Mouse (Mus musculus): Measurements from ENCODE around the gene P2rx5. TPM values are rescaled to one million over a fixed set of nuclear protein-coding genes. Genes with fewer than 3 reads are reported as not detected.

Gene P2rx5
- polyA plus RNA-seq, 1 experiment from 2014 or later = 0.65 TPM

DNA sequence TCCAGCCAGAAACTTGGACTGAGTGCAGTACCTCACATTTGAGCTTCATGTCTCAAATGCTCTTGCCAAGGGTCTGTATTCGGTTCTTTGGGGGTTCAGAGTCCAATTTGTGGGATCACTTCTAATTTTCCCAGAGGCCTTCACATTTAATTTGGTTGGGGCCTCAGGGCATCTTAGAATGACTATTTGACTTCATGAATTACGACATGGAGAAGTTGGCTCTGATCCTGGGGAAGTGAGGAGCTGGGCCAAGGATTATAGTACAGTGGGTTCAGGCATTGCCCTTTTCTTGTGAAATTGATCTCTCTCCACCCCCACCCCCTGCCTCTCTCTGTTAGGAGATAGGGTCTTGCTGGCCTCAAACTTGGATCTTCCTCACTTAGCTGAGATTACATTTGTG lies 40.8 kb downstream of the P2rx5 start:
- H3K9me3 ChIP-seq (replicated peaks; ENCODE audit: control insufficient read depth, low read length) = no peaks in the 10 kb centered on the region
- H3K4me2 ChIP-seq (ENCODE audit: low read depth, low read length) = no peak overlapping the region
- no peak overlapping the region for H3K4me3 ChIP-seq (replicated peaks; ENCODE audit: low read length)
- H3K36me3 ChIP-seq (ENCODE audit: control insufficient read depth, insufficient read depth, low read length) = no peaks in the 10 kb centered on the region
- no peak overlapping the region for H3K9ac ChIP-seq (ENCODE audit: low read length)
- H3K4me1 ChIP-seq (ENCODE audit: control insufficient read depth, insufficient read depth, low read length) = 0 out of 2 replicates have a peak, but pooled peaks cover 3% of the 10 kb centered on the region
- 69% methylated on average over 2 of the region's 2 CpGs for whole genome bisulfite sequencing
- no peak overlapping the region for H3K27ac ChIP-seq (ENCODE audit: low read length)
- no peaks in the 10 kb centered on the region for H3K27me3 ChIP-seq (ENCODE audit: control insufficient read depth, insufficient read depth, low read length)
- no peak for ATAC-seq (ENCODE audit: insufficient read depth, low FRiP score)

DNA sequence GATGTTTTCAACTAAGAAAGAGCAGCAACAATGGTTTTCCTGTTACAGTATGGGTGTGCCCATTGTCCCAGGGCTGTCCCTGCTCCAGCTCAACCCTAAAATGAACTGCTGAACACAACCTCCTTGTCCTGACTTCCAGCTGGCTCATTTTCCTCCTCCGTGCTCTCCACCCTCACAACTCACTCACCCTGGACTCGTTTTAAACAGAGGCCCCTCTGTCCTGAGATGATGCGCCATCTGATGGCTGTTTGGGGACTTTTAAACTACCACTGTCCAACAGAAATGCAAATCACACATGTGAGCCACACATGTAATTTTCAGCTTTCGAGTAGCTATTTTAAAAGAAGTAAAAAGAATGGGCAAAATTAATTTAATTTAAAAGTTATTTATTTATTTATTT lies 41.4 kb downstream of the P2rx5 start:
- no peak overlapping the region for H3K27ac ChIP-seq (ENCODE audit: low read length)

DNA sequence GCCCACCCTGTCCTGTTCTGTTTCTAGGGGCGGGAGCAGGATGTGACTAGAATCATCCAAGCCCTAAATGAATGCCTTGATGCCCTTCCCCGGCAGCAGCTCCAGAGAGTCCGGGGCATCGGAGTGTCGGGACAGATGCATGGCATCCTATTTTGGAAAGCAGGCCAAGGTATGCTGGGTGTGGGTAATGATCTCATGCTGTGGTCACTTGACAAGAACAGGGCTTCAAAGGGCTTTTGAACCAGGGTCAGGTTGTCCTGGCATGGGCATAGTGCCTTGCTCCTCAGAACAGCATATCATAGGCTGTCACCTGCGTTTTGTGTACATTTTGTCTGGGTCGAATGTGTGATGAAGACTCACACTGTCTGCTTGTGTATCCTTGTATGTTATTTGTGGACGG lies 43.7 kb downstream of the P2rx5 start:
- Histone ChIP-seq H3K27ac (ENCODE audit: low read length) (no peak overlapping the region), H3K4me1 (ENCODE audit: control insufficient read depth, insufficient read depth, low read length) (0 out of 2 replicates have a peak, but pooled peaks cover 3% of the 10 kb centered on the region), H3K4me2 (ENCODE audit: low read depth, low read length) (no peak overlapping the region), H3K9me3 (replicated peaks; ENCODE audit: control insufficient read depth, low read length) (no peaks in the 10 kb centered on the region), H3K4me3 (replicated peaks; ENCODE audit: low read length) (no peak overlapping the region), H3K9ac (ENCODE audit: low read length) (no peak overlapping the region), H3K27me3 (ENCODE audit: control insufficient read depth, insufficient read depth, low read length) (no peaks in the 10 kb centered on the region), H3K36me3 (ENCODE audit: control insufficient read depth, insufficient read depth, low read length) (no peaks in the 10 kb centered on the region)
- WGBS = 88% methylated on average over 8 of the region's 8 CpGs
- ATAC-seq (ENCODE audit: insufficient read depth, low FRiP score) = no peak

More for the DNA sequence above, 41.4 kb downstream of the P2rx5 start:
- Histone ChIP-seq H3K9me3 (replicated peaks; ENCODE audit: control insufficient read depth, low read length) (no peaks in the 10 kb centered on the region), H3K4me1 (ENCODE audit: control insufficient read depth, insufficient read depth, low read length) (0 out of 2 replicates have a peak, but pooled peaks cover 3% of the 10 kb centered on the region), H3K9ac (ENCODE audit: low read length) (no peak overlapping the region), H3K4me3 (replicated peaks; ENCODE audit: low read length) (no peak overlapping the region), H3K36me3 (ENCODE audit: control insufficient read depth, insufficient read depth, low read length) (no peaks in the 10 kb centered on the region), H3K27me3 (ENCODE audit: control insufficient read depth, insufficient read depth, low read length) (no peaks in the 10 kb centered on the region), H3K4me2 (ENCODE audit: low read depth, low read length) (no peak overlapping the region)
- 33% methylated on average over 4 of the region's 4 CpGs for WGBS
- ATAC-seq (ENCODE audit: insufficient read depth, low FRiP score) = no peak

DNA sequence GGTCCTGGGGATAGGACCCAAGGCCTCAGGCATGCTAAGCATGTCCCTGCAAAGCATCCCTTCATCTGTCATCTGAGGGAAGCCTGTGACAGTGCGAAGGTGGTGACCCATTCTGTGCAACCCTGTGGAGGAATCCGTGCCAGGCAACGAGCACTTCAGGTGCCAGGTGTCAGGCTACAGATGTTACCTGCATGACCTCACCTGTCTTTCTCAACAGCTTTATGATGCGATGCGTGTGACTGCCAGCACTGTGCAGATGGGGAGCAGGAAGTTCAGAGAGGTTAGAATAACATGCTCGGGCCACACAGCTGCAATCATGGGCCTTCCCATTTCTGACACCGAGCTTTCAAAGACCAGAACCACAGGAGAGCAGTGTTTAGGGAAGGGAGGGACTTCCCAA lies 45.0 kb downstream of the P2rx5 start:
- H3K4me1 ChIP-seq (ENCODE audit: control insufficient read depth, insufficient read depth, low read length) = no peaks in the 10 kb centered on the region
- no peaks in the 10 kb centered on the region for H3K36me3 ChIP-seq (ENCODE audit: control insufficient read depth, insufficient read depth, low read length)
- no peaks in the 10 kb centered on the region for H3K9me3 ChIP-seq (replicated peaks; ENCODE audit: control insufficient read depth, low read length)
- no peak overlapping the region for H3K4me3 ChIP-seq (replicated peaks; ENCODE audit: low read length)
- no peak for ATAC-seq (ENCODE audit: insufficient read depth, low FRiP score)
- H3K27me3 ChIP-seq (ENCODE audit: control insufficient read depth, insufficient read depth, low read length) = no peaks in the 10 kb centered on the region
- no peak overlapping the region for H3K4me2 ChIP-seq (ENCODE audit: low read depth, low read length)
- no peak overlapping the region for H3K27ac ChIP-seq (ENCODE audit: low read length)
- H3K9ac ChIP-seq (ENCODE audit: low read length) = no peak overlapping the region
- 69% methylated on average over 7 of the region's 7 CpGs for WGBS

DNA sequence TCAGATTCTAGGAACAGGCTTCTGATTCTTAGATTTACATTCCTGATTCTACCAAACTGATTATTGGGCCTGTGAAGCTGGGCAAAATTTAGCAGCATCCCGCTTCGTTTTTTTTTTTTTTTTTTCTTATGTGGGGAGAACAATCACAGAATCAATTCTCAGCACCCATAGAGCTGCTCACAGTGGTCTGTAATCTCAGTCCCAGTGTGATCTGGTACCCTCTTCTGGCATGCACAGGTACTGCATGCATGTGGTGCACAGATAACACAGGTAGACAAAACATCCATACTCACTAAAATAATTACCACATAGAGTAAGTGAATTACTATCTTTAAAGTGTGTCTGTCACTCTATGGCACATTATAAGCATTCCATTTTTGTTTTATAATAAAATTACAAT lies 47.4 kb downstream of the P2rx5 start:
- Histone ChIP-seq H3K27me3 (ENCODE audit: control insufficient read depth, insufficient read depth, low read length) (no peaks in the 10 kb centered on the region), H3K4me2 (ENCODE audit: low read depth, low read length) (no peak overlapping the region), H3K4me1 (ENCODE audit: control insufficient read depth, insufficient read depth, low read length) (no peaks in the 10 kb centered on the region), H3K27ac (ENCODE audit: low read length) (no peak overlapping the region), H3K9ac (ENCODE audit: low read length) (no peak overlapping the region), H3K9me3 (replicated peaks; ENCODE audit: control insufficient read depth, low read length) (no peaks in the 10 kb centered on the region), H3K4me3 (replicated peaks; ENCODE audit: low read length) (no peak overlapping the region), H3K36me3 (ENCODE audit: control insufficient read depth, insufficient read depth, low read length) (no peaks in the 10 kb centered on the region)
- 77% methylated on average over 2 of the region's 2 CpGs for WGBS
- no peak for ATAC-seq (ENCODE audit: insufficient read depth, low FRiP score)

DNA sequence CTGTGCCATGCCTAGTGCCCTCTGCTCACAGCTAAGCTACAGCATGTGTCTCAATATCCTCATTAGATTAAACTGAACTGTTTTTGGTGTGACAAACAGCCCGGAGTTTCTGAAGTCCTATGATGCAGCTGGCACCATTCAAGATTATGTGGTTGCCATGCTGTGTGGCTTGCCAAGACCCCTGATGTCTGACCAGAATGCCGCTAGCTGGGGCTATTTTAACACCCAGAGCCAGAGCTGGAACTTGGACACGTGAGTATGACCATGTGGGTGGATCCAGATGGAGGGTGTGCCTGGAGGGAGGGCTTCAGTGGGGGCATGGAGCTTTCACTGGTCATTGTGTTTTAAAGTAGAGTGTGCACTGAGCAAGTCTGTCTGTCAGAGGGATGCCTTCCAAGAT lies 53.7 kb downstream of the P2rx5 start:
- H3K27ac ChIP-seq (ENCODE audit: low read length) = no peak overlapping the region
- H3K9me3 ChIP-seq (replicated peaks; ENCODE audit: control insufficient read depth, low read length) = no peaks in the 10 kb centered on the region
- no peak for ATAC-seq (ENCODE audit: insufficient read depth, low FRiP score)
- no peaks in the 10 kb centered on the region for H3K4me1 ChIP-seq (ENCODE audit: control insufficient read depth, insufficient read depth, low read length)
- H3K36me3 ChIP-seq (ENCODE audit: control insufficient read depth, insufficient read depth, low read length) = no peaks in the 10 kb centered on the region
- H3K4me3 ChIP-seq (replicated peaks; ENCODE audit: low read length) = no peak overlapping the region
- H3K27me3 ChIP-seq (ENCODE audit: control insufficient read depth, insufficient read depth, low read length) = no peaks in the 10 kb centered on the region
- no peak overlapping the region for H3K4me2 ChIP-seq (ENCODE audit: low read depth, low read length)
- H3K9ac ChIP-seq (ENCODE audit: low read length) = no peak overlapping the region
- WGBS = 67% methylated on average over 3 of the region's 3 CpGs

DNA sequence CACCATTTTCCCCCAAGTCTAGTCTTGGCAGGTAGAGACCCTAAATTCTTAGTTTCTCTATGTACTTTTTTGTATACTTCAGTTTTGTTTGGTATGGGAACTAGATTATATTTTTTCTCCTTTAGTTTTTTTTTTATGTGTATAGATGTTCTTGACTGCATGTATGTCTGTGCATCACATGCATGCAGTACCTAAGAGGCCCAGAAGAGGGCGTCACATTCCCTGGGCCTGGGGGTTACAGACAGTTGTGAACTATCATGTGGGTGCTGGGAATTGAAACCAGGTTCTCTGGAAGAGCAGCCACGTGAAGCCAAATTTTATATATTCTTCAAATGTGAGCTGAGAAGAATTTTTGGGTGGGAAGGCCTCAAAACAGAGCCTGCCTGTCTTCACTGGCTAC lies 59.5 kb downstream of the P2rx5 start:
- no peak overlapping the region for H3K9ac ChIP-seq (ENCODE audit: low read length)
- no peaks in the 10 kb centered on the region for H3K36me3 ChIP-seq (ENCODE audit: control insufficient read depth, insufficient read depth, low read length)
- H3K9me3 ChIP-seq (replicated peaks; ENCODE audit: control insufficient read depth, low read length) = no peaks in the 10 kb centered on the region
- no peak overlapping the region for H3K4me2 ChIP-seq (ENCODE audit: low read depth, low read length)
- H3K4me3 ChIP-seq (replicated peaks; ENCODE audit: low read length) = no peak overlapping the region
- no peaks in the 10 kb centered on the region for H3K27me3 ChIP-seq (ENCODE audit: control insufficient read depth, insufficient read depth, low read length)
- no peak overlapping the region for H3K27ac ChIP-seq (ENCODE audit: low read length)
- no peak for ATAC-seq (ENCODE audit: insufficient read depth, low FRiP score)
- H3K4me1 ChIP-seq (ENCODE audit: control insufficient read depth, insufficient read depth, low read length) = no peaks in the 10 kb centered on the region
- 57% methylated on average over 2 of the region's 2 CpGs for WGBS

DNA sequence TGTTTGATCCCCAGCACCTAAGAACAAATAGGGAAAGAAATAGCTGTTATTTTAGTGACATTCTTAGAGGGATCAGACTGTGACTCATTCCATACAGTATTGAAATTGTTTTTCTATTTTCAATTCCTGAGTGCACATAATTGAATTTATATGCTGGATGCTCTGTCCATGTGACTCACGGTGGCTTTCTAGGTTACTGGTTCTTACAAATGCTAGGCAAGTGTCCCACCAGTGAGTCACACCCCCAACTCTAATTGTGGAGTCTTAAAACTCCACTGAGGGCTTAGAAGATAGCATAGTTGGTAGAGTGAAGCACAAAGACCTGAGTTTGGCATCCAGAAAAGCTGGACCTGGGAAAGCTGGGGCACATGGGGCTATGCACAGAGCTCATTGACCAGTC lies 60.4 kb downstream of the P2rx5 start:
- H3K4me3 ChIP-seq (replicated peaks; ENCODE audit: low read length) = no peak overlapping the region
- ATAC-seq (ENCODE audit: insufficient read depth, low FRiP score) = no peak
- H3K9ac ChIP-seq (ENCODE audit: low read length) = no peak overlapping the region
- no peaks in the 10 kb centered on the region for H3K4me1 ChIP-seq (ENCODE audit: control insufficient read depth, insufficient read depth, low read length)
- WGBS = 90% methylated on average over 1 of the region's 1 CpGs
- no peaks in the 10 kb centered on the region for H3K9me3 ChIP-seq (replicated peaks; ENCODE audit: control insufficient read depth, low read length)
- no peak overlapping the region for H3K4me2 ChIP-seq (ENCODE audit: low read depth, low read length)
- no peak overlapping the region for H3K27ac ChIP-seq (ENCODE audit: low read length)
- no peaks in the 10 kb centered on the region for H3K27me3 ChIP-seq (ENCODE audit: control insufficient read depth, insufficient read depth, low read length)
- H3K36me3 ChIP-seq (ENCODE audit: control insufficient read depth, insufficient read depth, low read length) = no peaks in the 10 kb centered on the region

Measured in stomach, embryonic 16.5 days (tissue).